Mouse (Mus musculus) hindbrain, embryonic 13.5 days (tissue): ENCODE data around the gene Fkbp5. TPM values are rescaled to one million over a fixed set of nuclear protein-coding genes. Genes with fewer than 3 reads are reported as not detected.

Experiments used
- ATAC-seq: fragments of 200-750 bp; cut with Nextera tagmentation; 2 replicates; pipeline ENCODE4 v1.8.0; 2017; ENCODE audit warnings: moderate TSS enrichment; ENCODE audit not compliant: low FRiP score
- H3K27ac ChIP-seq: fragments of 300-500 bp; sonication (generic); 2 replicates; pipeline ENCODE4 v1.5.1; 2015; ENCODE audit warnings: inconsistent platforms, mild to moderate bottlenecking, moderate library complexity
- H3K27me3 ChIP-seq: fragments of 300-500 bp; sonication (generic); 2 replicates; pipeline ENCODE4 v1.6.1; 2015; ENCODE audit warnings: mild to moderate bottlenecking, inconsistent platforms
- H3K36me3 ChIP-seq: fragments of 300-500 bp; sonication (generic); 2 replicates; pipeline ENCODE4 v1.6.1; 2015; ENCODE audit warnings: mild to moderate bottlenecking, inconsistent platforms
- H3K4me1 ChIP-seq: fragments of 300-500 bp; sonication (generic); replicated peaks from 2 replicates; pipeline ENCODE4 v1.6.1; 2015; ENCODE audit warnings: inconsistent platforms
- H3K4me2 ChIP-seq: fragments of 300-500 bp; sonication (generic); 2 replicates; pipeline ENCODE4 v1.6.1; 2015; ENCODE audit warnings: inconsistent platforms, mild to moderate bottlenecking, moderate library complexity
- H3K4me3 ChIP-seq: fragments of 300-500 bp; sonication (generic); 2 replicates; pipeline ENCODE4 v1.5.1; 2015; ENCODE audit warnings: mild to moderate bottlenecking, inconsistent platforms
- H3K9ac ChIP-seq: fragments of 300-500 bp; sonication (generic); 2 replicates; pipeline ENCODE4 v1.6.1; 2015; ENCODE audit warnings: mild to moderate bottlenecking, inconsistent platforms
- H3K9me3 ChIP-seq: fragments of 300-500 bp; sonication (generic); 2 replicates; pipeline ENCODE4 v1.6.1; 2016; ENCODE audit warnings: inconsistent platforms
- WGBS: fragments of 180-500 bp; shearing (Covaris S2); methylation state at CpG from one replicate; pipeline ENCODE4 v1.1.7; 2015; 5-methylcytosine and 5-hydroxymethylcytosine counted together
- polyA plus RNA-seq: library from polyadenylated mRNA; unstranded; fragments of >200 nt; fragmentation: Nextera tagmentation; extraction: Ambion mirVana; gene quantifications from 2 replicates; pipeline ENCODE4 v1.2.1, GENCODE M21; 2015

The Fkbp5 gene
- polyA plus RNA-seq, 1 experiment from 2014 or later: 24.8 TPM

- Histone ChIP-seq H3K9me3 (0 out of 2 replicates have a peak, but pooled peaks cover 8% of the 10 kb centered on the region), H3K4me3 (no peak overlapping the region), H3K9ac (no peak overlapping the region), H3K4me2 (no peak overlapping the region), H3K27ac (no peak overlapping the region), H3K36me3 (no peaks in the 10 kb centered on the region), H3K4me1 (peaks cover 5% of the 10 kb centered on the region), H3K27me3 (peaks cover 41% of the 10 kb centered on the region)
- ATAC-seq: no peak
- WGBS: 89% methylated on average over 13 of the region's 13 CpGs
These were observed 16.0 kb upstream of the Fkbp5 start for GRCm38 (mm10) chr17:28533327-28533726.

GRCm38 (mm10) chr17:28532557-28532956, 15.2 kb upstream of the Fkbp5 start:
- 85% methylated on average over 7 of the region's 7 CpGs for WGBS
- Histone ChIP-seq H3K4me3 (no peak overlapping the region), H3K4me2 (no peak overlapping the region), H3K9ac (no peak overlapping the region), H3K27ac (no peak overlapping the region), H3K36me3 (no peaks in the 10 kb centered on the region), H3K9me3 (0 out of 2 replicates have a peak, but pooled peaks cover under 1% of the 10 kb centered on the region), H3K27me3 (peaks cover 40% of the 10 kb centered on the region), H3K4me1 (peaks cover 10% of the 10 kb centered on the region)
- no peak for ATAC-seq

GRCm38 (mm10) chr17:28531946-28532345, 14.6 kb upstream of the Fkbp5 start:
- ATAC-seq: no peak
- Histone ChIP-seq H3K4me1 (peaks cover 13% of the 10 kb centered on the region), H3K9ac (no peak overlapping the region), H3K4me2 (peak overlapping the region; percentile 23; the same call in 1 of the 2 replicates), H3K9me3 (no peaks in the 10 kb centered on the region), H3K36me3 (no peaks in the 10 kb centered on the region), H3K27ac (no peak overlapping the region), H3K27me3 (peaks cover 36% of the 10 kb centered on the region), H3K4me3 (no peak overlapping the region)
- WGBS: 19% methylated on average over 18 of the region's 18 CpGs

- Histone ChIP-seq H3K4me2 (no peak within 1 kb of the TSS; the same call in 1 of the 2 replicates), H3K9ac (no peak within 1 kb of the TSS), H3K36me3 (no peaks in the 10 kb centered on the region), H3K9me3 (no peaks in the 10 kb centered on the region), H3K4me3 (no peak within 1 kb of the TSS), H3K4me1 (peaks cover 13% of the 10 kb centered on the region), H3K27ac (no peak within 1 kb of the TSS), H3K27me3 (peaks cover 34% of the 10 kb centered on the region)
- WGBS: 88% methylated on average over 6 of the region's 6 CpGs
- ATAC-seq: no peak
These were observed 13.2 kb upstream of the Fkbp5 start, which contains the start of gene Armc12 for GRCm38 (mm10) chr17:28530506-28530905. Gene Armc12 (plus strand): TSS chr17:28530806.

GRCm38 (mm10) chr17:28529116-28529515, 11.8 kb upstream of the Fkbp5 start:
- Histone ChIP-seq H3K27me3 (peaks cover 44% of the 10 kb centered on the region), H3K4me2 (no peak overlapping the region), H3K9ac (no peak overlapping the region), H3K27ac (no peak overlapping the region), H3K4me1 (peaks cover 13% of the 10 kb centered on the region), H3K9me3 (no peaks in the 10 kb centered on the region), H3K4me3 (no peak overlapping the region), H3K36me3 (no peaks in the 10 kb centered on the region)
- WGBS: 69% methylated on average over 4 of the region's 4 CpGs
- no peak for ATAC-seq

GRCm38 (mm10) chr17:28528043-28528351, 10.7 kb upstream of the Fkbp5 start:
- ATAC-seq: no peak
- Histone ChIP-seq H3K4me3 (no peak overlapping the region), H3K27ac (no peak overlapping the region), H3K9ac (peak overlapping the region; percentile 15; the same call in 1 of the 2 replicates), H3K9me3 (no peaks in the 10 kb centered on the region), H3K4me2 (peak overlapping the region; percentile 26; the same call in 1 of the 2 replicates), H3K4me1 (peaks cover 20% of the 10 kb centered on the region), H3K27me3 (peaks cover 48% of the 10 kb centered on the region), H3K36me3 (no peaks in the 10 kb centered on the region)
- WGBS: 8% methylated on average over 6 of the region's 6 CpGs

GRCm38 (mm10) chr17:28527184-28528042, 10.1 kb upstream of the Fkbp5 start:
- Histone ChIP-seq H3K4me3 (no peak overlapping the region), H3K36me3 (no peaks in the 10 kb centered on the region), H3K27me3 (peaks cover 44% of the 10 kb centered on the region), H3K4me2 (peak overlapping the region; percentile 26; the same call in 1 of the 2 replicates), H3K4me1 (peaks cover 21% of the 10 kb centered on the region), H3K9ac (peak overlapping the region; percentile 15; the same call in 1 of the 2 replicates), H3K9me3 (no peaks in the 10 kb centered on the region), H3K27ac (no peak overlapping the region)
- no peak for ATAC-seq
- WGBS: 56% methylated on average over 12 of the region's 12 CpGs

- Histone ChIP-seq H3K36me3 (no peaks in the 10 kb centered on the region), H3K4me2 (no peak overlapping the region), H3K4me3 (no peak overlapping the region), H3K9ac (no peak overlapping the region), H3K4me1 (peaks cover 23% of the 10 kb centered on the region), H3K27me3 (peaks cover 46% of the 10 kb centered on the region), H3K27ac (no peak overlapping the region), H3K9me3 (no peaks in the 10 kb centered on the region)
- ATAC-seq: no peak
- WGBS: 78% methylated on average over 4 of the region's 4 CpGs
These were observed 7.6 kb upstream of the Fkbp5 start for GRCm38 (mm10) chr17:28524831-28525430.

- no peak for ATAC-seq
- H3K9me3 ChIP-seq: no peaks in the 10 kb centered on the region
- no peaks in the 10 kb centered on the region for H3K36me3 ChIP-seq
- H3K4me2 ChIP-seq: no peak overlapping the region
- 86% methylated on average over 23 of the region's 23 CpGs for WGBS
- no peak overlapping the region for H3K4me3 ChIP-seq
- no peak overlapping the region for H3K9ac ChIP-seq
- H3K4me1 ChIP-seq: peaks cover 23% of the 10 kb centered on the region
- peaks cover 49% of the 10 kb centered on the region for H3K27me3 ChIP-seq
- no peak overlapping the region for H3K27ac ChIP-seq
These were observed 6.8 kb upstream of the Fkbp5 start for GRCm38 (mm10) chr17:28524009-28524695.

- peaks cover 28% of the 10 kb centered on the region for H3K4me1 ChIP-seq
- H3K9me3 ChIP-seq: no peaks in the 10 kb centered on the region
- H3K27ac ChIP-seq: peak overlapping the region; percentile 94
- WGBS: 8% methylated on average over 28 of the region's 28 CpGs
- H3K9ac ChIP-seq: peak overlapping the region; percentile 89
- H3K4me3 ChIP-seq: peak overlapping the region; percentile 74
- H3K36me3 ChIP-seq: no peaks in the 10 kb centered on the region
- H3K4me2 ChIP-seq: peak overlapping the region; percentile 90
- ATAC-seq: no peak
- peaks cover 53% of the 10 kb centered on the region for H3K27me3 ChIP-seq
These were observed 6.2 kb upstream of the Fkbp5 start for GRCm38 (mm10) chr17:28523355-28524008.

- Histone ChIP-seq H3K27ac (peak overlapping the region; percentile 94), H3K36me3 (no peaks in the 10 kb centered on the region), H3K9me3 (no peaks in the 10 kb centered on the region), H3K9ac (peak overlapping the region; percentile 89), H3K27me3 (peaks cover 50% of the 10 kb centered on the region), H3K4me2 (peak overlapping the region; percentile 90), H3K4me1 (peaks cover 32% of the 10 kb centered on the region), H3K4me3 (peak overlapping the region; percentile 74)
- under 1% methylated on average over 64 of the region's 66 CpGs for WGBS
- peak; percentile 86 for ATAC-seq
These were observed 5.5 kb upstream of the Fkbp5 start for GRCm38 (mm10) chr17:28522623-28523354.
